Mouse (Mus musculus) embryonic fibroblast, embryonic 13.5 days (primary cell): ENCODE measurements around the gene Tril.
A peak's percentile ranks its signal among the peaks of the same experiment; 100 is the strongest.

Experiments
- CTCF ChIP-seq: IDR thresholded peaks from 2 replicates; pipeline ENCODE4 v1.5.1; 2011; ENCODE audit warnings: mild to moderate bottlenecking, control low read depth, low read length, moderate library complexity, borderline replicate concordance; ENCODE audit not compliant: insufficient read depth
- POLR2A ChIP-seq: IDR thresholded peaks from 2 replicates; pipeline ENCODE4 v1.6.1; 2011; ENCODE audit warnings: low read depth, mild to moderate bottlenecking, control low read depth, low read length, moderate library complexity

GRCm38 (mm10) chr6:53818264-53818731 is 2.3 kb downstream of the Tril start:
- TF ChIP-seq CTCF (peak; percentile 40), POLR2A (no peak)
